Mouse (Mus musculus) mouse embryonic stem cell (cell line): ENCODE data around the gene Cebpa.

Experiments
- in situ Hi-C, 2 experiments: fragments of 300-500 bp; cut with MboI; formaldehyde crosslinking; loops; 1 replicate in 1 of 2; 3 replicates in 1 of 2; pipeline ENCODE4 v1.14.3; 2019 to 2020; ENCODE audit warnings: low sequenced_read_pairs in 2 of 2, low pct_unique_long_range_greater_than_20kb in 1 of 2, mixed read lengths in 1 of 2; ENCODE audit not compliant: unreplicated experiment in 1 of 2

Cebpa gene

GRCm38 (mm10) chr7:35139880-35140279 lies 20.8 kb downstream of the Cebpa start:
- in situ Hi-C loops = no loop called here

GRCm38 (mm10) chr7:35141519-35141918 lies 22.4 kb downstream of the Cebpa start:
- in situ Hi-C loops = no loop called here

- in situ Hi-C loops = no loop called here
Measured at GRCm38 (mm10) chr7:35142522-35142921, 23.4 kb downstream of the Cebpa start.

- in situ Hi-C loops = no loop called here
Measured at GRCm38 (mm10) chr7:35143864-35144618, 24.9 kb downstream of the Cebpa start.

- in situ Hi-C loops = no loop called here
Measured at GRCm38 (mm10) chr7:35145068-35145467, 26.0 kb downstream of the Cebpa start.

- in situ Hi-C loops = no loop called here
Measured at GRCm38 (mm10) chr7:35146269-35146668, 27.2 kb downstream of the Cebpa start.

- in situ Hi-C loops = loop anchor here in 1 of 2 experiments (25.0 kb wide), 1 partner anchor 313 kb away; no protein-coding TSS in a partner anchor
Measured at GRCm38 (mm10) chr7:35149616-35150433, 30.7 kb downstream of the Cebpa start.

GRCm38 (mm10) chr7:35150860-35151259 lies 31.8 kb downstream of the Cebpa start:
- in situ Hi-C loops = loop anchor here in 1 of 2 experiments (25.0 kb wide), 1 partner anchor 314 kb away; no protein-coding TSS in a partner anchor

GRCm38 (mm10) chr7:35154449-35154848 lies 35.4 kb downstream of the Cebpa start:
- in situ Hi-C loops = loop anchor here in 1 of 2 experiments (25.0 kb wide), 1 partner anchor 317 kb away; no protein-coding TSS in a partner anchor

GRCm38 (mm10) chr7:35156561-35157477 lies 37.7 kb downstream of the Cebpa start:
- in situ Hi-C loops = loop anchor here in 1 of 2 experiments (25.0 kb wide), 1 partner anchor 320 kb away; no protein-coding TSS in a partner anchor

GRCm38 (mm10) chr7:35157512-35157911 lies 38.4 kb downstream of the Cebpa start:
- in situ Hi-C loops = loop anchor here in 1 of 2 experiments (25.0 kb wide), 1 partner anchor 320 kb away; no protein-coding TSS in a partner anchor

GRCm38 (mm10) chr7:35162443-35162842 lies 43.4 kb downstream of the Cebpa start:
- in situ Hi-C loops = loop anchor here in 1 of 2 experiments (25.0 kb wide), 1 partner anchor 325 kb away; no protein-coding TSS in a partner anchor

GRCm38 (mm10) chr7:35163600-35163999 lies 44.5 kb downstream of the Cebpa start:
- in situ Hi-C loops = loop anchor here in 1 of 2 experiments (25.0 kb wide), 1 partner anchor 326 kb away; no protein-coding TSS in a partner anchor

- in situ Hi-C loops = loop anchor here in 1 of 2 experiments (25.0 kb wide), 1 partner anchor 327 kb away; no protein-coding TSS in a partner anchor
Measured at GRCm38 (mm10) chr7:35164131-35164530, 45.0 kb downstream of the Cebpa start.

- in situ Hi-C loops = loop anchor here in 1 of 2 experiments (25.0 kb wide), 1 partner anchor 330 kb away; no protein-coding TSS in a partner anchor
Measured at GRCm38 (mm10) chr7:35166988-35167387, 47.9 kb downstream of the Cebpa start.

- in situ Hi-C loops = loop anchor here in 1 of 2 experiments (25.0 kb wide), 1 partner anchor 331 kb away; no protein-coding TSS in a partner anchor
Measured at GRCm38 (mm10) chr7:35167925-35168324, 48.8 kb downstream of the Cebpa start.

- in situ Hi-C loops = loop anchor here in 1 of 2 experiments (25.0 kb wide), 1 partner anchor 332 kb away; no protein-coding TSS in a partner anchor
Measured at GRCm38 (mm10) chr7:35169341-35169740, 50.2 kb downstream of the Cebpa start.
